Mouse (Mus musculus) heart, adult 2 months (tissue): ENCODE measurements around the gene Tnfrsf21. TPM values are rescaled to one million over a fixed set of nuclear protein-coding genes. Genes with fewer than 3 reads are reported as not detected.

Source experiments
- DNase-seq, 2 experiments: peaks; one replicate each; pipeline ENCODE4 v3.0.0; 2021
- H3K27ac ChIP-seq: fragments of 200-600 bp; 2 replicates; pipeline ENCODE4 v1.8.1; 2022
- H3K27me3 ChIP-seq: fragments of 200-500 bp; 2 replicates; pipeline ENCODE4 v1.6.1; 2012; ENCODE audit warnings: mild to moderate bottlenecking, low read length, inconsistent platforms, mixed read lengths; ENCODE audit not compliant: control insufficient read depth, insufficient read depth
- H3K36me3 ChIP-seq: fragments of 200-500 bp; 2 replicates; pipeline ENCODE4 v1.6.1; 2012; ENCODE audit warnings: low read length, inconsistent platforms; ENCODE audit not compliant: control insufficient read depth, insufficient read depth
- H3K4me1 ChIP-seq: fragments of 200-500 bp; 2 replicates; pipeline ENCODE4 v1.6.1; 2011; ENCODE audit warnings: low read length; ENCODE audit not compliant: control insufficient read depth, insufficient read depth
- H3K4me3 ChIP-seq: fragments of 200-600 bp; 2 replicates; pipeline ENCODE4 v1.8.1; 2022
- H3K79me2 ChIP-seq: fragments of 200-500 bp; replicated peaks from 2 replicates; pipeline ENCODE4 v1.6.1; 2012; ENCODE audit warnings: mild to moderate bottlenecking, inconsistent platforms, low read length, moderate library complexity, mixed read lengths; ENCODE audit not compliant: control insufficient read depth, insufficient read depth
- H3K9ac ChIP-seq: fragments of 200-500 bp; 2 replicates; pipeline ENCODE4 v1.6.1; 2012; ENCODE audit warnings: low read depth, mild to moderate bottlenecking, control low read depth, inconsistent platforms, low read length, mixed read lengths
- CTCF ChIP-seq: fragments of 200-600 bp; IDR thresholded peaks from 2 replicates; pipeline ENCODE4 v1.8.1; 2022; ENCODE audit warnings: antibody characterized with exemption, mild to moderate bottlenecking, moderate library complexity
- EP300 ChIP-seq: fragments of 200-500 bp; IDR thresholded peaks from 2 replicates; pipeline ENCODE4 v1.6.1; 2011; ENCODE audit warnings: low read depth, low read length, control low read depth; ENCODE audit not compliant: insufficient read depth
- POLR2A ChIP-seq: fragments of 200-500 bp; IDR thresholded peaks from 2 replicates; pipeline ENCODE4 v1.6.1; 2011; ENCODE audit warnings: mild to moderate bottlenecking, low read depth, low read length, control low read depth; ENCODE audit not compliant: insufficient read depth
- WGBS: fragments of 180-500 bp; shearing (Covaris S2); methylation state at CpG from one replicate; pipeline ENCODE4 v1.1.7; 2018; 5-methylcytosine and 5-hydroxymethylcytosine counted together
- intact Hi-C: fragments of 180-260 bp; cut with DNase I; formaldehyde crosslinking; loops from one replicate; pipeline ENCODE4 v1.15.1; 2025
- polyA plus RNA-seq: library from polyadenylated mRNA; depleted of rRNA; stranded (reverse); fragments of >200 nt; gene quantifications from 2 replicates; pipeline ENCODE4 v1.2.3, GENCODE M21; 2012
- total RNA-seq, 2 experiments: library from RNA; stranded (reverse); gene quantifications; 2 replicates each; pipeline ENCODE4 v1.2.3; 2021

The Tnfrsf21 gene
- total and polyA plus RNA-seq, 3 experiments, result 9.2 to 14.6 (median 14.2) TPM

DNA sequence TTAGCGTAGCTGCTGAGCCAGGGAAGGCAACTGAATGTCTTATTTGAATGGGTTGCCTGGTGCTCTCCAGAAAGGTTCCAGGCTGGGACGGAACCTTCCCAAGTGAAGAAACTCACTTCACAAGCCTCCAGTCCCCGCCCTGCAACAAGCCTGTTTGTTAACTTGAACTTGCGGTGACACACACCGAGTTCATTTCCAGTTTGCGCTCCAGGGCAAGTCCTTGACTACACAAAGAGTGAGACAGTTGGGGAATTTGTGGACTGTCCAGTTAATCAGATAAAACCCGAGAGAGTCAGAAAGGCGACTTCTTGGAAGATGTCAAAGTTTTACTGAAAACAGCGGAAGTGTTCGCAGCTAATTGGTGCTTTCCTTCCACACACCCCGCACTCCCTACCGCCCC, 103.1 kb downstream of the Tnfrsf21 start:
- TF ChIP-seq EP300 (no peak), POLR2A (no peak), CTCF (no peak)
- H3K9ac ChIP-seq, result no peak overlapping the region
- H3K36me3 ChIP-seq, result no peaks in the 10 kb centered on the region
- WGBS, result 70% methylated on average over 12 of the region's 12 CpGs
- no peak overlapping the region for H3K27ac ChIP-seq
- H3K4me3 ChIP-seq, result no peak overlapping the region
- no peaks in the 10 kb centered on the region for H3K27me3 ChIP-seq
- intact Hi-C loops, result loop anchor here (10.0 kb wide), 1 partner anchor 355 kb away; no protein-coding TSS in a partner anchor
- H3K79me2 ChIP-seq, result no peaks in the 10 kb centered on the region
- DNase-seq, result no peak
- H3K4me1 ChIP-seq, result no peaks in the 10 kb centered on the region; the same call in 1 of the 2 replicates

GRCm38 (mm10) chr17:43121096-43121495, 104.7 kb downstream of the Tnfrsf21 start:
- no peaks in the 10 kb centered on the region for H3K4me1 ChIP-seq
- H3K4me3 ChIP-seq, result no peak overlapping the region
- no peaks in the 10 kb centered on the region for H3K79me2 ChIP-seq
- intact Hi-C loops, result no loop called here
- no peak for DNase-seq
- 81% methylated on average over 2 of the region's 2 CpGs for WGBS
- H3K27me3 ChIP-seq, result no peaks in the 10 kb centered on the region
- no peak overlapping the region for H3K27ac ChIP-seq
- TF ChIP-seq CTCF, result no peak
- no peak for TF ChIP-seq EP300
- no peak for TF ChIP-seq POLR2A
- no peak overlapping the region for H3K9ac ChIP-seq
- no peaks in the 10 kb centered on the region for H3K36me3 ChIP-seq

- Histone ChIP-seq H3K4me1 (no peaks in the 10 kb centered on the region), H3K27ac (no peak overlapping the region), H3K79me2 (no peaks in the 10 kb centered on the region), H3K36me3 (no peaks in the 10 kb centered on the region), H3K9ac (no peak overlapping the region), H3K27me3 (no peaks in the 10 kb centered on the region), H3K4me3 (no peak overlapping the region)
- intact Hi-C loops, result no loop called here
- no peak for DNase-seq
- TF ChIP-seq POLR2A, result no peak
- TF ChIP-seq CTCF, result no peak
- no peak for TF ChIP-seq EP300
- 73% methylated on average over 3 of the region's 3 CpGs for WGBS
These were observed 112.0 kb downstream of the Tnfrsf21 start for GRCm38 (mm10) chr17:43128305-43128704.

DNA sequence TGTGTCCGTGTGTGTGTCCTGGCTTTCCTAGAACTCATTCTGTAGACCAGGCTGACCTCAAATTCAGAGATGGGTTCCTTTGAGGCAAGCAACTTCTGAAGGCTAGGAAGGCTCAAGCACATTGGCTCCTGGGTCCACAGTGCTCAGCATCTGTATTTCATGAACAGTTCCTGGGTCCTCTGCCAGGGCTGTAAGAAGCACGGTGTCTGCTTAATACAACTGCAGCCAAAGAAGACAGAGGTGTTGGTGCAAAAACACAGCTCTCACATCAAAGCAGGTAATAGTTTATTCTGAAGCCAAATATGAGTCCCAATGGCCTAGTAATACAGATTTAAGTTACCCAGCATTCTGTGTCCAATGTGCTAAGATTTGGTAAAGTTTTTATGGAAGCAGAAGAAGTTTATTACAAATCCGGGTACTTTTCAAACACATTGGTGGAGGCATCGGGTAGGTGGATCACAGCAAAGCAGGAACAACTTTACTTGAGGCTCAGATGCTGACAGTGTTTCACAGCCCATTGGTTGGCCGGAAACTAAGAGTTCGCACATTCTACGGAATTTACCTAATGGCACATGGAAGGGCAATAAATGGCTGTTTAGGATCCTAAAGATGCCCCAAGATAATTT, 112.7 kb downstream of the Tnfrsf21 start:
- no peaks in the 10 kb centered on the region for H3K27me3 ChIP-seq

DNA sequence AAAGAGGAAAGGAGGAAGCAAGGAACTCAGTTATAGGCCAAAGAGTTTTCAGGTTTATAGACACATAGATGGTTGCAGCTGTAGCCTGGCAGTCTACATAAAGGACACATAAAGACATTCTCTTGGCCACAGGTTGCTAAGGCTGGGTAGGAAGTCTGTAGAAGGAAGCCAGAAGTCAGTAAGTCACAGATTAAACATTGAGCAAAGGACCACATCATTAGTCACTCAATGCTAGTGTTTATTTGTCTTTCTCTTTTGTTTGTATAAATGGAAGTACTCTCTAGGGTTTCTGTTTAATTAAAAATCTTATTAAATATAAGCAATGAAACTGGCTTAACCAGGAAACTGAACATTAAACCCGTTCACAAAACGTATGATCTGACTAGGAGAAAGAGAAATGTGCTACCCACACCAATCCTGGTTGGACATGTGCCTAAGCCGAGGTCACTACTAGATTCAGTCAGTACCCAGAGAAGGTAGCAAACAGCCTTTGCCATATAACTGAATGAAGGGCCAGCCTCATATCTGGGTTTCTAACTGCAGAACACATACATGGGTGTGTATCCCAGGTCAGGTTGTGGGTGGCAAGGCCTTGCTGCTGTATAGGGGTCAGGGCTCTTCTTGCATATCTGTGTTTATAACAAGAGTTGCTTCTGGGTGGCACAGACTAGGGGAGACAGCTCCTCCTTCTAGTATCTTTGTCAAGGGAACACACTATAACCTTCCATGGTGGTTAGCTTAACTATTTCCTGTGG, 113.9 kb downstream of the Tnfrsf21 start:
- no peak overlapping the region for H3K4me3 ChIP-seq
- no peak overlapping the region for H3K9ac ChIP-seq
- 94% methylated on average over 3 of the region's 3 CpGs for WGBS
- DNase-seq, result no peak
- TF ChIP-seq EP300, result no peak
- TF ChIP-seq CTCF, result no peak
- no peak for TF ChIP-seq POLR2A
- H3K27me3 ChIP-seq, result no peaks in the 10 kb centered on the region
- H3K36me3 ChIP-seq, result no peaks in the 10 kb centered on the region
- no peaks in the 10 kb centered on the region for H3K79me2 ChIP-seq
- intact Hi-C loops, result no loop called here
- H3K4me1 ChIP-seq, result no peaks in the 10 kb centered on the region
- H3K27ac ChIP-seq, result no peak overlapping the region

More for the DNA sequence above, 112.7 kb downstream of the Tnfrsf21 start:
- H3K79me2 ChIP-seq, result no peaks in the 10 kb centered on the region
- H3K4me1 ChIP-seq, result no peaks in the 10 kb centered on the region
- 89% methylated on average over 7 of the region's 7 CpGs for WGBS
- H3K36me3 ChIP-seq, result no peaks in the 10 kb centered on the region
- no peak overlapping the region for H3K4me3 ChIP-seq
- no peak overlapping the region for H3K27ac ChIP-seq
- TF ChIP-seq EP300 (no peak), CTCF (no peak), POLR2A (no peak)
- no peak for DNase-seq
- intact Hi-C loops, result no loop called here
- no peak overlapping the region for H3K9ac ChIP-seq

GRCm38 (mm10) chr17:43130870-43131264, 114.5 kb downstream of the Tnfrsf21 start:
- no peaks in the 10 kb centered on the region for H3K27me3 ChIP-seq
- no peak for DNase-seq
- no peaks in the 10 kb centered on the region for H3K79me2 ChIP-seq
- no peak overlapping the region for H3K9ac ChIP-seq
- no peaks in the 10 kb centered on the region for H3K4me1 ChIP-seq
- H3K4me3 ChIP-seq, result no peak overlapping the region
- no peak overlapping the region for H3K27ac ChIP-seq
- intact Hi-C loops, result no loop called here
- H3K36me3 ChIP-seq, result no peaks in the 10 kb centered on the region
- TF ChIP-seq EP300 (no peak), CTCF (no peak), POLR2A (no peak)
